Mouse (Mus musculus): Measurements from ENCODE around the gene Zdhhc19. TPM values are rescaled to one million over a fixed set of nuclear protein-coding genes. Genes with fewer than 3 reads are reported as not detected.

Gene Zdhhc19
- polyA plus RNA-seq, 1 experiment: 0.20 TPM

- H3K9me3 ChIP-seq: peaks cover 12% of the 10 kb centered on the region
- H3K36me3 ChIP-seq (replicated peaks; ENCODE audit: low read length): no peaks in the 10 kb centered on the region
- peaks cover 11% of the 10 kb centered on the region for H3K4me1 ChIP-seq
- H3K4me3 ChIP-seq (replicated peaks): no peak overlapping the region
- TF ChIP-seq GATA1 (IDR thresholded peaks at IDR 0.05; ENCODE audit: borderline replicate concordance, low read length): no peak
- no peak for TF ChIP-seq FLI1 (IDR thresholded peaks at IDR 0.05; ENCODE audit: low read length)
- peaks cover 13% of the 10 kb centered on the region for H3K27me3 ChIP-seq (replicated peaks)
Measured at GRCm38 (mm10) chr16:32567282-32567681, 71.2 kb downstream of the Zdhhc19 start.

DNA sequence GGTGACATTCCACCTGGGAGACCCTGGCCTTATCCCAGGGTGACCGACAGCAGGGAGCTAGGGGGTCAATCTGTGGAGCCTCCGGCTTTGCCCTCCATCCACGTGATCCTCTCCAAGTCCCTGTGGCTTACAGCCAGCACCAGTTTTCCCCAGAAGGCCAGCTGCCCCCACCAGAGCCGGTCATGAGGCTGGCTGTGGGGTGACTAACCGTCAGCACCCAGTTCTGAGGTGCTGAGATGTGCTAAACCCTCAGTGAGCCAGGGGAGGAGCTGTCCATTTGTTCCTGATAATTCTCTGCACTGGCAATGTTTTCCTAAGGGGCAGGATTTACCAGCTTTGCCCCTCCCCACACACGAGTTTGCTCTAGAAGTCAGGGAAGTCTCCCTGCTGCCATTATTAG, 72.3 kb downstream of the Zdhhc19 start:
- Histone ChIP-seq H3K27me3 (replicated peaks) (peaks cover 8% of the 10 kb centered on the region), H3K9me3 (peaks cover 8% of the 10 kb centered on the region), H3K36me3 (replicated peaks; ENCODE audit: low read length) (no peaks in the 10 kb centered on the region), H3K4me1 (peaks cover 10% of the 10 kb centered on the region), H3K4me3 (replicated peaks) (no peak overlapping the region)
- TF ChIP-seq FLI1 (IDR thresholded peaks at IDR 0.05; ENCODE audit: low read length) (no peak), GATA1 (IDR thresholded peaks at IDR 0.05; ENCODE audit: borderline replicate concordance, low read length) (no peak)

- no peaks in the 10 kb centered on the region for H3K36me3 ChIP-seq (replicated peaks; ENCODE audit: low read length)
- peaks cover 6% of the 10 kb centered on the region for H3K27me3 ChIP-seq (replicated peaks)
- TF ChIP-seq FLI1 (IDR thresholded peaks at IDR 0.05; ENCODE audit: low read length): no peak
- TF ChIP-seq GATA1 (IDR thresholded peaks at IDR 0.05; ENCODE audit: borderline replicate concordance, low read length): no peak
- H3K9me3 ChIP-seq: no peaks in the 10 kb centered on the region
- H3K4me3 ChIP-seq (replicated peaks): no peak overlapping the region
- H3K4me1 ChIP-seq: peaks cover 9% of the 10 kb centered on the region
Measured at GRCm38 (mm10) chr16:32570042-32570441, 74.0 kb downstream of the Zdhhc19 start.

GRCm38 (mm10) chr16:32572528-32572927, 76.5 kb downstream of the Zdhhc19 start:
- Histone ChIP-seq H3K27me3 (replicated peaks) (peaks cover 6% of the 10 kb centered on the region), H3K36me3 (replicated peaks; ENCODE audit: low read length) (no peaks in the 10 kb centered on the region), H3K9me3 (no peaks in the 10 kb centered on the region), H3K4me1 (peaks cover 9% of the 10 kb centered on the region), H3K4me3 (replicated peaks) (no peak overlapping the region)
- TF ChIP-seq FLI1 (IDR thresholded peaks at IDR 0.05; ENCODE audit: low read length) (no peak), GATA1 (IDR thresholded peaks at IDR 0.05; ENCODE audit: borderline replicate concordance, low read length) (no peak)

GRCm38 (mm10) chr16:32586482-32586881, 90.4 kb downstream of the Zdhhc19 start:
- Histone ChIP-seq H3K4me1 (no peaks in the 10 kb centered on the region), H3K36me3 (replicated peaks; ENCODE audit: low read length) (no peaks in the 10 kb centered on the region), H3K9me3 (no peaks in the 10 kb centered on the region), H3K4me3 (replicated peaks) (no peak overlapping the region), H3K27me3 (replicated peaks) (peaks cover 14% of the 10 kb centered on the region)
- no peak for TF ChIP-seq FLI1 (IDR thresholded peaks at IDR 0.05; ENCODE audit: low read length)
- TF ChIP-seq GATA1 (IDR thresholded peaks at IDR 0.05; ENCODE audit: borderline replicate concordance, low read length): no peak

GRCm38 (mm10) chr16:32588568-32588967, 92.5 kb downstream of the Zdhhc19 start:
- H3K4me1 ChIP-seq: peaks cover 9% of the 10 kb centered on the region
- no peak overlapping the region for H3K4me3 ChIP-seq (replicated peaks)
- TF ChIP-seq FLI1 (IDR thresholded peaks at IDR 0.05; ENCODE audit: low read length): no peak
- TF ChIP-seq GATA1 (IDR thresholded peaks at IDR 0.05; ENCODE audit: borderline replicate concordance, low read length): no peak
- no peaks in the 10 kb centered on the region for H3K9me3 ChIP-seq
- peaks cover 15% of the 10 kb centered on the region for H3K27me3 ChIP-seq (replicated peaks)
- no peaks in the 10 kb centered on the region for H3K36me3 ChIP-seq (replicated peaks; ENCODE audit: low read length)

GRCm38 (mm10) chr16:32591521-32591920, 95.5 kb downstream of the Zdhhc19 start:
- H3K9me3 ChIP-seq: no peaks in the 10 kb centered on the region
- peaks cover 31% of the 10 kb centered on the region for H3K4me1 ChIP-seq
- H3K36me3 ChIP-seq (replicated peaks; ENCODE audit: low read length): no peaks in the 10 kb centered on the region
- peaks cover 19% of the 10 kb centered on the region for H3K27me3 ChIP-seq (replicated peaks)
- no peak overlapping the region for H3K4me3 ChIP-seq (replicated peaks)
- TF ChIP-seq FLI1 (IDR thresholded peaks at IDR 0.05; ENCODE audit: low read length): no peak

GRCm38 (mm10) chr16:32593283-32593805, 97.3 kb downstream of the Zdhhc19 start:
- peaks cover 14% of the 10 kb centered on the region for H3K27me3 ChIP-seq (replicated peaks)
- peaks cover 39% of the 10 kb centered on the region for H3K4me1 ChIP-seq
- TF ChIP-seq GATA1 (IDR thresholded peaks at IDR 0.05; ENCODE audit: borderline replicate concordance, low read length) (no peak), FLI1 (IDR thresholded peaks at IDR 0.05; ENCODE audit: low read length) (no peak)
- no peak overlapping the region for H3K4me3 ChIP-seq (replicated peaks)
- H3K36me3 ChIP-seq (replicated peaks; ENCODE audit: low read length): no peaks in the 10 kb centered on the region
- no peaks in the 10 kb centered on the region for H3K9me3 ChIP-seq

GRCm38 (mm10) chr16:32593916-32594315, 97.9 kb downstream of the Zdhhc19 start:
- Histone ChIP-seq H3K36me3 (replicated peaks; ENCODE audit: low read length) (no peaks in the 10 kb centered on the region), H3K4me1 (peaks cover 44% of the 10 kb centered on the region), H3K4me3 (replicated peaks) (peak overlapping the region; percentile 59), H3K27me3 (replicated peaks) (peaks cover 12% of the 10 kb centered on the region), H3K9me3 (no peaks in the 10 kb centered on the region)
- no peak for TF ChIP-seq GATA1 (IDR thresholded peaks at IDR 0.05; ENCODE audit: borderline replicate concordance, low read length)
- TF ChIP-seq FLI1 (IDR thresholded peaks at IDR 0.05; ENCODE audit: low read length): no peak

- Histone ChIP-seq H3K36me3 (replicated peaks; ENCODE audit: low read length) (no peaks in the 10 kb centered on the region), H3K27me3 (replicated peaks) (peaks cover 8% of the 10 kb centered on the region), H3K4me3 (replicated peaks) (no peak overlapping the region), H3K9me3 (no peaks in the 10 kb centered on the region), H3K4me1 (peaks cover 47% of the 10 kb centered on the region)
- TF ChIP-seq GATA1 (IDR thresholded peaks at IDR 0.05; ENCODE audit: borderline replicate concordance, low read length): no peak
- TF ChIP-seq FLI1 (IDR thresholded peaks at IDR 0.05; ENCODE audit: low read length): no peak
Measured at GRCm38 (mm10) chr16:32594701-32595100, 98.6 kb downstream of the Zdhhc19 start.

Measured in megakaryocyte, embryonic 14.5 days (primary cell).